Mouse (Mus musculus) megakaryocyte, embryonic 14.5 days (primary cell): Measurements from ENCODE around the gene Nt5c1a.

ENCODE experiments used
- FLI1 ChIP-seq: IDR thresholded peaks from 2 replicates; pipeline ENCODE4 v1.6.1; 2012; ENCODE audit warnings: low read length, inconsistent platforms, mixed read lengths
- GATA1 ChIP-seq: IDR thresholded peaks from 3 replicates; pipeline ENCODE4 v1.6.1; 2012; ENCODE audit warnings: mixed read lengths, low read length, inconsistent platforms, borderline replicate concordance

DNA sequence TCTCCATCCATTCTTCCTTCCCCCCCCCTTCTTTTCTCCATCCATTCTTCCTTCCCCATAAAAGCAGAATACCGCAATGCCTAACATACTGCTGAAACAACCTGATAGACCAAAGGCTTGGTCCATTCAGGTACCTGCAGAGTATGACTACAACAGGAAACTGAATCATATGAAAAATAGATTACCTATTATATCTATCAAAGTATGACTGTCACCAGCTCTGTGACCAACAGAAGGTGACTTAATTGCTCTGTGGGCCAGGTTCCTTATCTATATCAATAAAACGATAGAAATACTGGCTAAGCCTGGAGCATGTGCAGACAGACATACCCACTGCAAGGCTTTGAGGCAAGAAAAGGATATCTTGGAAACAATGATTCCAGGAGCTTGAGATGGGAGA lies 45.9 kb upstream of the Nt5c1a start:
- TF ChIP-seq GATA1 (no peak), FLI1 (no peak)
